Mouse (Mus musculus): ENCODE measurements around the gene Rabggta. TPM values are rescaled to one million over a fixed set of nuclear protein-coding genes. Genes with fewer than 3 reads are reported as not detected.

Rabggta gene
- total and polyA plus RNA-seq, 3 experiments, result 12.4 to 27.6 (median 15.2) TPM

DNA sequence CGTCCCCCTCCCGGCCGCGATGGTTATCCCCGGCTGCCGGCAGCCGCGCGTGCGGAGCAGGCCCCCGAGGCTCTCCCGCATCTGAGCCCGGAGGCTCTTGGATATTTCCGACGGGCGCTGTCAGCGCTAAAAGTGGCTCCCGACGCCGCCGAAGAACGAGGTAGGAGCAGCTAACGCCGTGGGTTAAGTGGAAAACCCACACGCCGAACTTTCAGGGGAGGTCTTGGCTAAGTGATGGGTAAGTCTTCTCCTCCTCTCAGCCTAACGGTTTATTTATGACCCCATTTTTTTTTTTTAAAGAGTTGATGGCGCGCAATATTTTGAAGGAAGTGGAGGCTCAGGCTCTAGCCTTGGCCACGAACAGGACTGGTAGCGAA, 23.8 kb upstream of the Rabggta start:
- no peak for ATAC-seq (ENCODE audit: extremely low read depth, insufficient number of reproducible peaks, low FRiP score, poor library complexity, severe bottlenecking)

GRCm38 (mm10) chr14:55745180-55745860, 23.3 kb upstream of the Rabggta start, which contains the start of the genes Dhrs1 and Nop9:
Gene Dhrs1 (minus strand): TSS chr14:55745690.
Gene Nop9 (plus strand): TSS chr14:55745693.
- Histone ChIP-seq H3K9me3 (replicated peaks) (no peaks in the 10 kb centered on the region), H3K4me1 (ENCODE audit: insufficient read depth, low read depth, low read length) (peaks cover 43% of the 10 kb centered on the region), H3K4me3 (ENCODE audit: low read depth, low read length) (peak within 1 kb of the TSS; percentile 85), H3K36me3 (replicated peaks) (peaks cover 68% of the 10 kb centered on the region), H3K27me3 (ENCODE audit: insufficient read depth, low read length) (no peaks in the 10 kb centered on the region)
- DNase-seq (ENCODE audit: low spot score), result peak; percentile 95
- no peak for TF ChIP-seq GATA2 (IDR thresholded peaks at IDR 0.05; ENCODE audit: borderline replicate concordance, low read depth, low read length)
- TF ChIP-seq CTCF (IDR thresholded peaks at IDR 0.05; ENCODE audit: low read depth, low read length), result no peak
- TF ChIP-seq GATA1 (IDR thresholded peaks at IDR 0.05; ENCODE audit: borderline replicate concordance, low read length), result no peak
- no peak for TF ChIP-seq POLR2AphosphoS5 (IDR thresholded peaks at IDR 0.05; ENCODE audit: insufficient replicate concordance, low read depth, low read length)
- TF ChIP-seq TAL1 (conservative IDR thresholded peaks at IDR 0.05; ENCODE audit: low read depth, low read length), result no peak
- peak; percentile 55 for ATAC-seq (ENCODE audit: extremely low read depth, insufficient number of reproducible peaks, low FRiP score, poor library complexity, severe bottlenecking)

More for the DNA sequence above, 23.8 kb upstream of the Rabggta start:
- Histone ChIP-seq H3K9me3 (replicated peaks) (no peaks in the 10 kb centered on the region), H3K27me3 (ENCODE audit: insufficient read depth, low read length) (no peaks in the 10 kb centered on the region), H3K4me3 (ENCODE audit: low read depth, low read length) (peak overlapping the region; percentile 85), H3K36me3 (replicated peaks) (peaks cover 68% of the 10 kb centered on the region), H3K4me1 (ENCODE audit: insufficient read depth, low read depth, low read length) (peaks cover 43% of the 10 kb centered on the region)
- no peak for TF ChIP-seq GATA1 (IDR thresholded peaks at IDR 0.05; ENCODE audit: borderline replicate concordance, low read length)
- no peak for TF ChIP-seq POLR2AphosphoS5 (IDR thresholded peaks at IDR 0.05; ENCODE audit: insufficient replicate concordance, low read depth, low read length)
- no peak for TF ChIP-seq TAL1 (conservative IDR thresholded peaks at IDR 0.05; ENCODE audit: low read depth, low read length)
- TF ChIP-seq GATA2 (IDR thresholded peaks at IDR 0.05; ENCODE audit: borderline replicate concordance, low read depth, low read length), result no peak
- no peak for TF ChIP-seq CTCF (IDR thresholded peaks at IDR 0.05; ENCODE audit: low read depth, low read length)
- DNase-seq (ENCODE audit: low spot score), result no peak

DNA sequence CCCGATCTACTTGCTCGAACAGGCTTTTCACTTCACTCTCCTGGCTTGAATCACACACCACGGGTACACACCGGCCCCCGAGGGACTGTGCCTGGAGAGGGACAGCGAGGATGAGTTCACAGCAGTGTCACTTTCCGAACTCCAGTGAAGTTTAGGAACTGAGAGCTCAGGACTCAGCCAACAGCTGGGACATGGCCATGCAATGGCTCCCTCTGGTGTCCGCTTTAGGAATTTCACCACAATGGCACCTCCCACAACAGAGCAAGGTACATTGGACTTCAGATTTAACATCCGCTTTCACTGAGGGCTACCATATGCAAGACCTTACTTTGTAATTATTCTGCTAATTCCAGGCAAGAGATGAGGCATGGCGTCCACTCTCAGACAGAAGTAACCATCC, 21.6 kb upstream of the Rabggta start:
- H3K27me3 ChIP-seq (ENCODE audit: insufficient read depth, low read length), result no peaks in the 10 kb centered on the region
- H3K4me3 ChIP-seq (ENCODE audit: low read depth, low read length), result no peak overlapping the region
- H3K9me3 ChIP-seq (replicated peaks), result no peaks in the 10 kb centered on the region
- peaks cover 43% of the 10 kb centered on the region for H3K4me1 ChIP-seq (ENCODE audit: insufficient read depth, low read depth, low read length)
- TF ChIP-seq CTCF (IDR thresholded peaks at IDR 0.05; ENCODE audit: low read depth, low read length) (peak; percentile 99), POLR2AphosphoS5 (IDR thresholded peaks at IDR 0.05; ENCODE audit: insufficient replicate concordance, low read depth, low read length) (no peak)
- ATAC-seq (ENCODE audit: extremely low read depth, insufficient number of reproducible peaks, low FRiP score, poor library complexity, severe bottlenecking), result 0 out of 2 replicates have a peak, but pooled peaks have one; percentile 32
- H3K36me3 ChIP-seq (replicated peaks), result peaks cover 68% of the 10 kb centered on the region
- DNase-seq (ENCODE audit: low spot score), result peak; percentile 68

DNA sequence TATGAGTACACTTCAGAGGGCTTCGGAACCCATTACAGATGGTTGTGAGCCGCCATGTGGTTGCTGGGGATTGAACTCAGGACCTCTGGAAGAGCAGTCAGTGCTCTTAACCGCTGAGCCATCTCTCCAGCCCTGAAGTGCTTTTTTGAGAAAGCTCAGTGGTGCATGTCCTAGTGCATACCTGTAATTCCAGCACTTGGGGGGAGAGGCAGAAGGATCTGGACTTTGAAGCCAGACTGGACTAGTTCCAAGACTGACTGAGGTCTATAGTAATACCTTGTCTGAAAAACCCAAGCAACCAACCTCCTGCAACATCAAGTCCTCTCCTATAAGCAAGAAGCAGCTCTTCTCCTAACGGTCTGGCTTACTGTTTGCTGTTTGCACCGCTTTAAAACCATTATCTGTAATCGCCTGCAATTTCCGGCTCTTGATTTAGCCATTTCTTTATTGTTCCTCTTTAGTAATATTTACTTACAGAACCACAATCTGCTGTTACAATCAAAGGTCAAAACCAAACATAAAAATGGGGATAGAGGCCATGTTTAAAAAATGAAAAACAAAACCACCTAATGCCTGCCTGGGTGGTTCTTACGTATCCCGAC, 15.1 kb upstream of the Rabggta start:
- Histone ChIP-seq H3K4me3 (ENCODE audit: low read depth, low read length) (no peak overlapping the region), H3K27me3 (ENCODE audit: insufficient read depth, low read length) (peaks cover 20% of the 10 kb centered on the region), H3K4me1 (ENCODE audit: insufficient read depth, low read depth, low read length) (peaks cover 16% of the 10 kb centered on the region), H3K9me3 (replicated peaks) (no peaks in the 10 kb centered on the region), H3K36me3 (replicated peaks) (peaks cover 41% of the 10 kb centered on the region)
- DNase-seq (ENCODE audit: low spot score) (no peak), ATAC-seq (ENCODE audit: extremely low read depth, insufficient number of reproducible peaks, low FRiP score, poor library complexity, severe bottlenecking) (peak; percentile 8; the same call in 1 of the 2 replicates)
- no peak for TF ChIP-seq TAL1 (conservative IDR thresholded peaks at IDR 0.05; ENCODE audit: low read depth, low read length)
- no peak for TF ChIP-seq POLR2AphosphoS5 (IDR thresholded peaks at IDR 0.05; ENCODE audit: insufficient replicate concordance, low read depth, low read length)
- TF ChIP-seq CTCF (IDR thresholded peaks at IDR 0.05; ENCODE audit: low read depth, low read length), result no peak
- TF ChIP-seq GATA2 (IDR thresholded peaks at IDR 0.05; ENCODE audit: borderline replicate concordance, low read depth, low read length), result no peak
- no peak for TF ChIP-seq GATA1 (IDR thresholded peaks at IDR 0.05; ENCODE audit: borderline replicate concordance, low read length)

DNA sequence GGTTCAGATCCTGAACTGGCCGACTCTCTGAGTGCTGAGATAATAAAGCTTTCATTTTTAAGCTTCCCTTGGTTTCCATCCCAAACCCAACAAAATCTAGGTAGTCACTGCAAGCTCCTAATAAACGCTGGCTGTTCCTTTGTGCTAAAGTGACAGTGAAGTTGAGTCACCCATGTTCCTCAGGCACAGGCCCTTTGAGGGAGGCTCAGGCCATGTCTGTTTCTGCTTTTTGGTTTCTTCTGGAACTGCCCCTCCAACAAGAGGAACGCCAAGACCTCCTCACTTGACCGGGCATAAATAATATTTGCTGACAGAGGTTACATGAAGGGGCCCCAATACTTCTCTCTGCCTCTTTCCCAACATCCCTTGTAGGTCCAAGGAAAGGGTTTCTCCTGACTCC, 13.7 kb upstream of the Rabggta start:
- Histone ChIP-seq H3K36me3 (replicated peaks) (peaks cover 30% of the 10 kb centered on the region), H3K4me3 (ENCODE audit: low read depth, low read length) (no peak overlapping the region), H3K4me1 (ENCODE audit: insufficient read depth, low read depth, low read length) (peaks cover 16% of the 10 kb centered on the region), H3K9me3 (replicated peaks) (no peaks in the 10 kb centered on the region), H3K27me3 (ENCODE audit: insufficient read depth, low read length) (peaks cover 20% of the 10 kb centered on the region)
- DNase-seq (ENCODE audit: low spot score) (no peak), ATAC-seq (ENCODE audit: extremely low read depth, insufficient number of reproducible peaks, low FRiP score, poor library complexity, severe bottlenecking) (no peak)
- TF ChIP-seq GATA1 (IDR thresholded peaks at IDR 0.05; ENCODE audit: borderline replicate concordance, low read length) (no peak), TAL1 (conservative IDR thresholded peaks at IDR 0.05; ENCODE audit: low read depth, low read length) (no peak), CTCF (IDR thresholded peaks at IDR 0.05; ENCODE audit: low read depth, low read length) (no peak), POLR2AphosphoS5 (IDR thresholded peaks at IDR 0.05; ENCODE audit: insufficient replicate concordance, low read depth, low read length) (no peak), GATA2 (IDR thresholded peaks at IDR 0.05; ENCODE audit: borderline replicate concordance, low read depth, low read length) (no peak)

- H3K4me1 ChIP-seq (ENCODE audit: insufficient read depth, low read depth, low read length), result peaks cover 20% of the 10 kb centered on the region
- peaks cover 26% of the 10 kb centered on the region for H3K36me3 ChIP-seq (replicated peaks)
- peaks cover 20% of the 10 kb centered on the region for H3K27me3 ChIP-seq (ENCODE audit: insufficient read depth, low read length)
- TF ChIP-seq TAL1 (conservative IDR thresholded peaks at IDR 0.05; ENCODE audit: low read depth, low read length), result no peak
- no peak for TF ChIP-seq GATA2 (IDR thresholded peaks at IDR 0.05; ENCODE audit: borderline replicate concordance, low read depth, low read length)
- no peak for TF ChIP-seq CTCF (IDR thresholded peaks at IDR 0.05; ENCODE audit: low read depth, low read length)
- TF ChIP-seq POLR2AphosphoS5 (IDR thresholded peaks at IDR 0.05; ENCODE audit: insufficient replicate concordance, low read depth, low read length), result no peak
- no peak for TF ChIP-seq GATA1 (IDR thresholded peaks at IDR 0.05; ENCODE audit: borderline replicate concordance, low read length)
- no peak for ATAC-seq (ENCODE audit: extremely low read depth, insufficient number of reproducible peaks, low FRiP score, poor library complexity, severe bottlenecking)
- DNase-seq (ENCODE audit: low spot score), result no peak
- no peaks in the 10 kb centered on the region for H3K9me3 ChIP-seq (replicated peaks)
- no peak overlapping the region for H3K4me3 ChIP-seq (ENCODE audit: low read depth, low read length)
These were observed 13.3 kb upstream of the Rabggta start for GRCm38 (mm10) chr14:55735334-55735733.

All from G1E (cell line).